Mouse (Mus musculus) testis, adult 2 months (tissue): ENCODE measurements around the gene Phf6.
"Not testable (repeated sequence)": the region's sequence is repeated elsewhere in the genome, so short reads cannot be mapped to it uniquely, and the experiment has no call there.

Experiments
- CTCF ChIP-seq: fragments of 200-500 bp; IDR thresholded peaks from 2 replicates; pipeline ENCODE4 v1.5.1; 2012; ENCODE audit warnings: low read depth, mild to moderate bottlenecking, inconsistent platforms, low read length, moderate library complexity; ENCODE audit not compliant: control insufficient read depth, insufficient read depth, insufficient replicate concordance
- POLR2A ChIP-seq: fragments of 200-500 bp; IDR thresholded peaks from 2 replicates; pipeline ENCODE4 v1.6.1; 2012; ENCODE audit warnings: low read depth, mild to moderate bottlenecking, inconsistent platforms, low read length, moderate library complexity; ENCODE audit not compliant: control insufficient read depth

DNA sequence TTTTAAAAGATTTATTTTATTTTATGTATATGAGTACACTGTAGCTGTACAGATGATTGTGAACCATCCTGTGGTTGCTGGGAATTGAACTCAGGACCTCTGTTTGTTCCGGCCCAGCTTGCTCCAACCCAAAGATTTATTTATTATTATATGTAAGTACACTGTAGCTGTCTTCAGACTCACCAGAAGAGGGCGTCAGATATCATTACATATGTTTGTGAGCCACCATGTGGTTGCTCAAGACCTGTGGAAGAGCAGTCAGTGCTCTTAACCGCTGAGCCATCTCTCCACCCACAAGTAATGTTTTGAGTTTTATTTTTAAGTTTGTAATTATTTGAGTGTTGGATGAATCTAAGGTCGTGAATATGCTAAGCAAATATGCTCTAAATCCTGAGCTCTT lies 92.8 kb downstream of the Phf6 start:
- TF ChIP-seq CTCF, POLR2A: not testable (repeated sequence)
